Mouse (Mus musculus) embryonic fibroblast, embryonic 13.5 days (primary cell): ENCODE measurements at regions not wholly inside any gene's neighbourhood (a gene's known extent, or its start where the extent isn't known, plus 50 kb on each side); places are given as distances from the start of the nearest gene placed in this dataset.

Experiments used
- CTCF ChIP-seq: IDR thresholded peaks from 2 replicates; pipeline ENCODE4 v1.5.1; 2011; ENCODE audit warnings: mild to moderate bottlenecking, control low read depth, low read length, moderate library complexity, borderline replicate concordance; ENCODE audit not compliant: insufficient read depth
- POLR2A ChIP-seq: IDR thresholded peaks from 2 replicates; pipeline ENCODE4 v1.6.1; 2011; ENCODE audit warnings: low read depth, mild to moderate bottlenecking, control low read depth, low read length, moderate library complexity

GRCm38 (mm10) chr15:62734900-62735299 is 1110.1 kb downstream of the Gsdmc2 start:
- TF ChIP-seq POLR2A (no peak), CTCF (no peak)
